Mouse (Mus musculus) E14TG2a.4 (cell line): ENCODE results near the gene Lsamp.

ENCODE experiments used
- CTCF ChIP-seq: conservative IDR thresholded peaks from 2 replicates; pipeline ENCODE4 v1.5.1; 2014; ENCODE audit warnings: low read length
- NANOG ChIP-seq: IDR thresholded peaks from 2 replicates; pipeline ENCODE4 v1.6.1; 2014; ENCODE audit warnings: borderline replicate concordance, low read length, mixed read lengths
- POU5F1 ChIP-seq: IDR thresholded peaks from 2 replicates; pipeline ENCODE4 v1.6.1; 2014; ENCODE audit warnings: low read length, borderline replicate concordance

DNA sequence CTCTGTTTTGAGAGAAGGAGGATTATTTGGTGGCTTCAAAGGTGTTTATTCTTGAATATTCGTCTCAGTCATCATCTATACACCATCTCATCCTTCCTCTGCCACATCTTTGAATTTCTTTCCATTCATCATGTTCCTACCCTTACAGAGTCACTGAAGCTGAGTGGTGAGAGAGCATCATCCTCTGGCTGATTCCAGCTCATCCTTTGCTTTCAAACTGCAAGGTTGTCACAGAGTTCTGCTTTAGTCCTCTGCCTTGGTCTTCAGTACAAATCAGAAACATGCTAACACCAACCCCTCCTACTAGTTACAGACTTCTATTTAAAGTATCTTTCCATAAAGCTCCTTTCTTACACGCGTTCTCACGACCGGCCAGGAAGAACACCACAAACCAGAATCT is 2018.8 kb downstream of the Lsamp start:
- TF ChIP-seq CTCF, result no peak
- no peak for TF ChIP-seq NANOG
- no peak for TF ChIP-seq POU5F1
